Mouse (Mus musculus) lung, adult 2 months (tissue): ENCODE results near the gene Phka1. TPM values are rescaled to one million over a fixed set of nuclear protein-coding genes. Genes with fewer than 3 reads are reported as not detected.
A peak's percentile ranks its signal among the peaks of the same experiment; 100 is the strongest.
"Not testable (repeated sequence)": the region's sequence is repeated elsewhere in the genome, so short reads cannot be mapped to it uniquely, and the experiment has no call there.

Source experiments
- DNase-seq: peaks from one replicate; pipeline ENCODE4 v3.0.0; 2022
- H3K4me1 ChIP-seq: fragments of 200-500 bp; 2 replicates; pipeline ENCODE4 v1.6.1; 2011; ENCODE audit warnings: low read length; ENCODE audit not compliant: control insufficient read depth, insufficient read depth
- H3K4me3 ChIP-seq: fragments of 200-500 bp; replicated peaks from 2 replicates; pipeline ENCODE3; 2011; ENCODE audit warnings: low read depth, mild to moderate bottlenecking, control low read depth, low read length; ENCODE audit errors: extremely low read depth
- CTCF ChIP-seq: fragments of 200-500 bp; IDR thresholded peaks from 2 replicates; pipeline ENCODE4 v1.5.1; 2011; ENCODE audit warnings: mild to moderate bottlenecking, low read length, control low read depth; ENCODE audit not compliant: insufficient read depth
- POLR2A ChIP-seq: fragments of 200-500 bp; IDR thresholded peaks from 2 replicates; pipeline ENCODE4 v1.6.1; 2011; ENCODE audit warnings: low read depth, mild to moderate bottlenecking, control low read depth, low read length, borderline replicate concordance; ENCODE audit errors: extremely low read depth
- WGBS: fragments of 180-500 bp; shearing (Covaris S2); methylation state at CpG from one replicate; pipeline ENCODE4 v1.1.7; 2018; 5-methylcytosine and 5-hydroxymethylcytosine counted together
- polyA plus RNA-seq: library from polyadenylated mRNA; depleted of rRNA; stranded (reverse); fragments of >200 nt; gene quantifications from 2 replicates; pipeline ENCODE4 v1.2.3, GENCODE M21; 2012; rRNA removed

Gene Phka1
- polyA plus RNA-seq: 6.6 and 9.1 TPM in 2 replicates

DNA sequence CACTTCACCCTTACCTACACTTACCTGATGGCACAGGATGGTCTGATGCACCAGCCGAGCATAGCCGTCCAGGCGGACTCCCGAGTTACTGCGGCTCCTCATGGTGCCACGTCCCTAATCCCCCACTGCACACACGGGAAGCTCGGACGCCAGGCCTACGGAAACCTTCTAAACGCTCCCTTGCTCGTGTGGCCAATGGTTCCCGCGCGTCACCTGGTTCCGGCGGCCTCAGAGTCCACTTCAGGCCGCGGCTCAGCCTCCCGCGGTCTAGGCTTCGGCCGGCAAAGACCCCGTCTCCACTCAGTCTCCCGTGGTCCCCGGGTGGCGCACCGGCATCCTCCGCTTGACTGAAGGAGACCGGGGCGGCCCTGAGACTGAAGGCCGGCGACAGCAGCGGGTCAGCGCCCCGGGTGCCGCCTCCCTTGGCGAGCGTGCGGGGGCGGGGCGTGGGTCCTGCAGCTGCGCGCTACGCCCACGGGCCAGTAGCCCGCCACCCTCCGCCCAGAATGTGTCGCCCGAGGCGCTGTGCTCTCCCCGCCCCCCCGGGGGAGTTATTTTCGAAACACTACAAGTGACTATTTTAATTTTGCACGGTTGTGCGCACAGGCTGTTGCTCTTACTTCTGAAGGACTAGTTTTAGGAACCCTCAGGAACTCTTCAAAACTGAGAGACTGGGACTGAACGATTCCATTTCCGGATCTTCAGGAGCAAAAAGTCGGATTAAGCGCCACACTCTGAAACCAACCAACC lies at the start of gene Phka1:
TSS of gene Phka1 (minus strand) at position 424 of the 750 bp plus-strand sequence.
- no peak for TF ChIP-seq CTCF
- TF ChIP-seq POLR2A: peak; percentile 34; the same call in 1 of the 2 replicates
- H3K4me3 ChIP-seq: peak within 1 kb of the TSS; percentile 66
- H3K4me1 ChIP-seq: no peaks in the 10 kb centered on the region
- DNase-seq: peak; percentile 78
- WGBS: 25% methylated on average over 60 of the region's 60 CpGs

DNA sequence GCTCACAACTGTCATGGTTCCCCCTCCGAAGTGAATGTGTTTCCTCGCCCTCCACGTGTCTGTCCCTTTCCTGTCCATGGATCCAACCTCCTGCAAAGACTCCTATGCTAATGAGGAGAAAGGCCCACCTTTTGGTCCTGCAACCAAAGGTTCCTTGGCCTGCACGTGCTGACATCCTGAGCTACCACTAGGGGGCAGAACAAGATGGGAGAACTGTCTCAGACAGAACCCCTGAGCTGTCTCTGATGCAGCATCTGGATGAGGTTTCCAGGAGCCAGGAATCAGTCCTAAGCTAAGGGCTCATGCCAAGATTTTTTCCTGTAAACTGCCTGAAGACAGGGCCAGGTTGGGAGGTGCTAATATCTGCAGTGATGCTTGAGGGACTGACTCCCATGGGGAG lies 45.2 kb upstream of the Phka1 start:
- not testable (repeated sequence) for DNase-seq
- 27% methylated on average over 4 of the region's 4 CpGs for WGBS
- 0 out of 2 replicates have a peak, but pooled peaks have one; percentile 7 for TF ChIP-seq CTCF

DNA sequence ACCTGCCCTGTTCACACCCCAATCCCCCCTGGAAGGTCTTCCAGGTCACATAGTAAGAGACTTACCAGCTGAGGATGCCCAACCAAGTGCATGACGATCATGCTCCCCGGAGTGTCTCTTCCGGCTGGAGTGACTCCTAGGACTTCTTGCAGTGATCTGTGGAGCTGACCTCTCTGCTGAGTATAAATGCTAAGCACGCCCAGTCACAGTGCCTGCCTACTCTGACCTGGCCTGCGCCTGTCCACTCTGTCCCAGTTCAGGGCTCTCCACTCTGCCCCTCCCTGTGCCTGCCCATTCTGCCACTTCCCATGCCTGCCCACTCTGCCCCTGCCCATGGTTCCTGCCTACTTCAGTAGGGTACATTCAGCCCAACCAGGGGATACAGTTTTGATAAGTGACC lies 42.8 kb upstream of the Phka1 start, which contains the start of gene Gm3880:
TSS of gene Gm3880 (minus strand) at position 101 of the 400 bp plus-strand sequence.
- not testable (repeated sequence) for DNase-seq, H3K4me3 ChIP-seq, H3K4me1 ChIP-seq
- WGBS: 89% methylated on average over 5 of the region's 5 CpGs

More for the DNA sequence above, 45.2 kb upstream of the Phka1 start:
- not testable (repeated sequence) for H3K4me3 ChIP-seq, H3K4me1 ChIP-seq

DNA sequence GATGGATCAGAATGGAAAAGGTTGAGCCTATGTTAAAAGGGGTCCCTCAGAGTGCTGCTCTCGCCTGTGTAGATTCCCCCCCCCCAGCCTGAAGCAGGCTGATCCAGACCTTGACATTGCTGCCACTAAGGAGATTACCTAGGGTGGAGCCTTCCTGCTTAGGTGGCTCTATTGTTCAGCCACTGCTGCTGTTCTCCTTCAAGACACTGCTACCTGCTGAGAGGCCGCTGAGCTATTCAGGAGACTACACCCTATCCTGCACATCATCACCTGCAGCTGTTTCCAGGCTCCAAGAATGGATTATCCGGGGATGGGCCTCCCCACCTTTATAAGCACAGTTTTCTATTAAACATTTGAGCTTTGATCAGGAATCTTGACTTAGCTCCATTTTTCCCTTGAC lies 40.7 kb upstream of the Phka1 start:
- 58% methylated on average over 3 of the region's 3 CpGs for whole genome bisulfite sequencing
- DNase-seq: not testable (repeated sequence)

DNA sequence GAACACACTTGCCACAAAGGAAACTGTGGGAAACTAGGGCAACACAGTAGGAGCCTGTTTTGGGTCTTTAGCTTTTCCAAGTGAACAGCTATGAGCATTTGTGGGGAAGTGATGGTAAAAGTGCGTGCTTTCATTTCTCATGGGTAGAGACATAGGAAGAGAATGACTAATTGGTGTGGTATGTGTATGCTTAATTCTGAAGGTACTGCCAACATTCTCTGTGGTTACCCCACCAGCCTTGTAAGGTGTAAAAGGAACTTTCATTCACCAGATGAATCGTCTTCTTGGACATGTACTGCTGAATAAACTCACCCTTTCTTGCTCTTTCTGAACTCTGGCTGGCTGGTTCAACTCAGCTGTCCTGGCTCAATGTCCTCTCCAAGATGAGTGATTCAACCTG lies 22.6 kb upstream of the Phka1 start:
- WGBS: 54% methylated on average over 2 of the region's 2 CpGs
- no peak overlapping the region for H3K4me3 ChIP-seq
- no peak for TF ChIP-seq POLR2A
- H3K4me1 ChIP-seq: no peaks in the 10 kb centered on the region
- DNase-seq: no peak

More for the DNA sequence above, 40.7 kb upstream of the Phka1 start:
- H3K4me3 ChIP-seq, H3K4me1 ChIP-seq: not testable (repeated sequence)

DNA sequence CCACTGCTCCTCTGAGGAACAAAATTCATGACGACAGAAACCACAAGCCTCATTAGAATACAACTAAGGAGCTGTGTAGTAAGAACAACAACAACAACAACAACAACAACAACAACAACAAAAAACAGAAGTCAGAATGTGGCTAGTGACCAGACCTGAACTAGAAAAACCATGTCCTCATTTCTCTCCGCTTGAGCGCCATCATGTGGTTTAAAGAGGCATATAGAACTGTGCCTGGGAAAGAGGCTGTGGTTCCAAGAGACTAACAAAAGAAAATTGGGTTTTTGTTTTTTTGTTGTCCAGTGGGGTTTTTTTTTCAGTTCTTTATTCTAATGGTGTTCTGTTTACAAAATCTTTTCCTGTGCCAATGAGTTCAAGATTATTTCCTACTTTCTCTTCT lies 16.7 kb upstream of the Phka1 start:
- no peak for DNase-seq
- TF ChIP-seq POLR2A (no peak), CTCF (no peak)
- WGBS: 32% methylated on average over 3 of the region's 3 CpGs
- H3K4me1 ChIP-seq: no peaks in the 10 kb centered on the region
- no peak overlapping the region for H3K4me3 ChIP-seq

DNA sequence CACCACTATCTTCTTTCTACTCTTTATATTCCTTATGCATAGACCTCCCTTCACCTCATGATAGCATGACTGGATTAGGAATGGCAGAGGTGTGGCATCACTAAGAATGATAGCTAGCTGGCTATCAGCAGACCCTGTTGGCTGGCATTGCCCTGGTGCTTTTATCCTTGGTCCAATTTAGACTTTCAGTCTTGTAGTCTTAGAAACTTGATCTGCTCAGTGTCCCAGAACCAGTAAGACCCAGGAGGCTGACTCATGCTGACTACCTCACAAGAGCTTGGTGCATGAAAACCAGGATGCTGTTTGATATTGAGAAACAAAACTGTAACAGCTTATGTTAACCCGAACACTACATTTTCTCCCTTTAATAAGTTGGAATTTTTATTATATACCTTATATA lies 1.6 kb upstream of the Phka1 start:
- no peak for DNase-seq
- Histone ChIP-seq H3K4me1 (no peaks in the 10 kb centered on the region), H3K4me3 (no peak overlapping the region)
- no peak for TF ChIP-seq POLR2A
- no peak for TF ChIP-seq CTCF
- WGBS: 88% methylated on average over 1 of the region's 1 CpGs

DNA sequence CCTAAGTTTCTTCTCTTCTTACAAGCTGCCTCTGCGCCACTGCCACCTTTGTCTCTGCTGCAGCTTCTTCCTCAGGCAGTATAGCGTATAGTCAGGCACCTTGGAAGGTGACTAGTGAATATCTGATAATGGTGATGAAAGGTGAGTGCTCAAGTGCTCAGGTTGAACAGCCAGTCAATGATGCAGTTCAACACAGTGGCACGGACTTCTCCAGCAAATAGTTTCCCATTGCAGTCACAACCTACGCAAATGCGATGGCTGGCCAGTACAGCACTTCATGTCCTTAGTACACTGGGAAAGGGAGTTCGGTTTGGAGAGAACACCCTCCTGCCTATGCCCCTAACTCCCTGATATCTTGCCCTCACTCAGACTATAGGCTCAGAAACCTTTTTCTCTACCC lies 1.1 kb upstream of the Phka1 start:
- no peaks in the 10 kb centered on the region for H3K4me1 ChIP-seq
- no peak overlapping the region for H3K4me3 ChIP-seq
- peak; percentile 4 for DNase-seq
- no peak for TF ChIP-seq POLR2A
- TF ChIP-seq CTCF: no peak
- WGBS: 57% methylated on average over 6 of the region's 6 CpGs

DNA sequence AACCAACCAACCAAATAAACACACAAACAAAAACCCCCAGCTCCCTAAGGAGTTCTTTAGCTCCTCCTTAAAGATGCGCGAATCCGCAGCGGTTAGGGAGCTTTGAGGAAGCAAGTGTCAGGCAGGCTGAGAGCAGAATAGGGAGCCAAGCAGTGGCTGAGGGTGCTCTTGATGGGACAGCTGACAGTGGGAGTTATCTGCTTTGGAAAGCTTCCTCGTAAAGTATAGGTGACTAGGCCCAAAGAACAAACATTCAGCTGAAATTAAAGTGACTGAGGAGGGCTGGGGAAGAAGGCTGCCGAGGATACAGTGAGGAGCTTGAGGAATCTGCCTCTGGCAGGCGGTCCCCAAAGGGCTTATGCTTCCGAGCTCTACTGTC lies 516 bp upstream of the Phka1 start:
- Histone ChIP-seq H3K4me1 (no peaks in the 10 kb centered on the region), H3K4me3 (peak overlapping the region; percentile 58)
- WGBS: 23% methylated on average over 8 of the region's 8 CpGs
- TF ChIP-seq POLR2A: no peak
- no peak for TF ChIP-seq CTCF
- DNase-seq: no peak

DNA sequence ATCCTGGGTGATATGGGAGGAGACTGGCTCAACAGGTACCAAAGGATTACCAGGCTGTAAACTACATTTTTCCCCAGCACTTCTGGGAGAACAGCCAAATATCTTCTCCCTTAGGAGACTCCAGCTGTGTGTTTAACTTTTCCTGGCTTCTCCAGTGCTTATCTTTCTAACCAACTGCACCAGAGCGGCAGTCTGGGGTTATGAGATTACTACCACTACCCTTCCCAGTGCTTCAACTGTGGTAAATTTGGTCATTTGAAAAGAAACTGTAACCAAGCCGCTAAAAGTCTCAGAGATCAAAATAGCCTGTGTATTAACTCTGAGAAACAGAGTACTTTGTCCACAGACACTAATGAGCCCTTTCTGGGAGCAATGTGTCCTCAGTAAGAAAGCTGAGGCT lies 42.8 kb downstream of the Phka1 start:
- TF ChIP-seq CTCF (no peak), POLR2A (no peak)
- Histone ChIP-seq H3K4me1 (no peaks in the 10 kb centered on the region), H3K4me3 (no peak overlapping the region)
- 52% methylated on average over 2 of the region's 2 CpGs for WGBS
- no peak for DNase-seq

DNA sequence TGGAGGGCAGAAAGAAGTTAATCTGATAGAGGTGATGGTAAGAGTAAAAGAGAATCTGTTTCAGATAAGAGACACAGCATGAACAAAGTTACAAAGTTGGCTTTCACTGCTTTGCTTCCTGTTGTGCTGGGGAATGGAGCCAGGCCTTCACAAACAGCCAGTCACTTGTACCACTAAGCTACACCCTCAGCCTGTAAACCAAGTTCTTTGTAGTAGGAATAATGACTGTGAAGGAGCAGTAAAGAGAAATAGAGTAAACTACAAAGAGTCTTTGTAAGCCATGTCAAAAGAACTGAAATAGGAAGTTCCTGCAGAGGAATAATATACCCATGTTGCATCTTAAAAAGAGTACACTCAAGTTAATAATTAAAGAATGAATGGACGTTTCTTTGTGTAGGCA lies 55.5 kb downstream of the Phka1 start:
- 48% methylated on average over 1 of the region's 1 CpGs for WGBS
- no peak for DNase-seq
- TF ChIP-seq POLR2A: no peak
- TF ChIP-seq CTCF: no peak
- Histone ChIP-seq H3K4me3 (no peak overlapping the region), H3K4me1 (no peaks in the 10 kb centered on the region)
